Mouse (Mus musculus) adrenal gland, postnatal 36 days (tissue): Measurements from ENCODE around the gene Ddx21. TPM values are rescaled to one million over a fixed set of nuclear protein-coding genes. Genes with fewer than 3 reads are reported as not detected.

ENCODE experiments used
- DNase-seq, 2 experiments: peaks; one replicate each; pipeline ENCODE4 v3.0.0; 2021; ENCODE audit warnings: mixed read lengths in 1 of 2
- total RNA-seq, 2 experiments: library from RNA; stranded (reverse); gene quantifications; 2 replicates each; pipeline ENCODE4 v1.2.3; 2021

Ddx21 gene
- total RNA-seq, 2 experiments from 2014 or later, result 70.3 to 85.0 TPM

DNA sequence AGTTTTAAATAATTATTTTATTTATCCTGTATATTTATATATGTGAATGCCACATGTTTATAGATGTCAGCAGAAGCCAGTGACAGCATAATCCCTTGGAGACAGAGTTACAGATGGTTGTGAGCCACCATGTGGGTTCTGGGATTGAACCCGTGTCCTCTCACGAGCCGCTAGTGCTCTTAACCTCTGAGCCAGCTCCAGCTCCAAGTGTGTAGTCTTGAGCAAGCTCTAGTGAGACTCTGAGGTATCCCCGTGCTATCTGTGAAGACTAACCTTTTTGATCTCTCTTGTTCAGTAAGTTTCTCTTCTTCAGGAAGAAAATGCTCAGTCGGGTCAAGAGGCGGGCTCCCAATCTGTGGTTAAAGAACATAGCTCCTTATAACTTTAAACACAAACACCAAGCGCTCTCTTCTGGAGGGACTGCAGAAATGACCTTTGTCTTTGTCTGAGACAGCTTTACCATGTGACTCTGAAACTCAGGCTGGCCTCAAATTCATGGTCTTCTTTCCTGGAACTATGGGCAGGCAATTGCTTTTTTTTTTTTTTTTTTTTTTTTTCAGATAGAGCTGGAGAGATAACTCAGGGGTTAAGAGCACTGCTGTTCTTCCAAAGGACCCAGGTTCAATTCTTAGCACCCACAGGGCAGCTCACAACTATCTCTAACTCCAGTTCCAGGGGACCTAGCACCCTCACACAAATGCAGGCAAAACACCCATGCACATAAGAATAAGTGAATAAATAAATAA lies 31.8 kb downstream of the Ddx21 start:
- DNase-seq, result no peak

- no peak for DNase-seq
These were observed 33.2 kb downstream of the Ddx21 start for GRCm38 (mm10) chr10:62568861-62569260.

DNA sequence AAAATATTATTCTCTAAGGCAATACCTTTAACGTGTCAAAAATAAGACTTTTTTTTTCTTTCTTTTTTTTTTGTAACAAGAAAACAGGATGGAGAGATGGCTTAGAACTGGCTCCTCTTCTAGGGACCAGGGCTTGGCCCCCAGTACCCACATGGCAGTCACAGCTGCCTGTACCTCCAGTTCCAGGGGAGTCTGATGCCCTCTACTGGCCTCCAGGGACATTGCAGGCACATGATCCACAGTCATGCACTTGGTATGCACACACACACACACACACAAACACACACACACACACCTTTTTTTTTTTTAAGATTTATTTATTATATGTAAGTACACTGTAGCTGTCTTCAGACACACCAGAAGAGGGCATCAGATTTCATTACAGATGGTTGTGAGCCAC lies 44.3 kb downstream of the Ddx21 start:
- no peak for DNase-seq

DNA sequence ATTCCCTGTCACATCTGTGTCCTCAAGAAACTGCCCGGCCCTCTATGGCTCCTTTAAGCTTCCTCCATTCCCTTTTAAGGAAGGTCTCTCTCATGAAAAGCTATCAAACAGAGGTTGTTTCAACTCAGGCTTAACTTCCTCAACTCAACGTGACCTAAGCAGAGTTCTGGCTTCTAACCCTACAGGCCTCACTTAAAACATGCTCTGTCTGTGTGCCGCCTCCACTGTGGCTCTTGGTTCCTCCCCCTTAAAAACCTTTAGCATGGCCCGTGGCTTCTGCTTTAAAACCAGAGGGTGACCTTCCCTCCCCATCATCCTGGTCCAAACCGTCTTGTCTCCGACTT lies 45.6 kb downstream of the Ddx21 start:
- DNase-seq, result no peak

DNA sequence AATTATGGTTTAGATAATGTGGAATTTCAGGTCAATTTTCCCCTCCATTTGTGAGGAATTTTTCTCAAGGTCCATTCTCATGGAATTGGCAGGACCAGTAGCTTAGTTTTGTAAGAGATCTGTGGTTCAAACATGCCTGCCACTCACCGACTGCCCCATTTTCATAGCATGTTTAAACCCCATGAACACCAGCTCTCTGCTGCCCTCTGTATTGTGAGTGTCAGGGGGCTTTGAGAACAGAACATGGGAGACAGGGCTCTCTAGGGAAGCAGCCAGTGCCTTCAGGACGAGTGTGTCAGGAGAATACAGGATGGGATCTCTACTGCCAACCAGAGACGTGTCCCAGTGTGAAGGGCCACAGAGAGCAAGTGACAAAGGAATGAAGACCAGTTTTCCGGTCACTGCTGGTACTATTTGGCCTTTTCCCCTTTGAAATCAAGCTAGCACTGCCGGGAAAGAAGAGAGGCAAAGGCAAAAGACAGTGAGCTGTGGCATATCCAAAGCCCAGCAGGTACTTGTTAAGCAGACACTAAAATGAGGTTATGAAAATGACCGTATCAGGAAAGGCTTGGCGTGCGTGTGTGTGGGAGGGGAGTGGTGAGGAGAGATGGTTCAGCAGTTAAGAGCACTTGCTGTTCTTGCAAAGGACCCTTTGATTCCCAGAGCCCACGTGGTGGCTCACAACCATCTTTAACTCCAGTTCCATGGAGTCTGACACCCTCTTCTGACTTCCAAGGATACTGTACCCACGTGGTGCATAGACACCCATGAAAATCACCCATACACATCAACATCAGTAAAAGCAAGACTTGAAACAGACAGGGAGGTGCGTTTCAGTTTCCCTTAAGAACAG lies 46.1 kb downstream of the Ddx21 start:
- no peak for DNase-seq

DNA sequence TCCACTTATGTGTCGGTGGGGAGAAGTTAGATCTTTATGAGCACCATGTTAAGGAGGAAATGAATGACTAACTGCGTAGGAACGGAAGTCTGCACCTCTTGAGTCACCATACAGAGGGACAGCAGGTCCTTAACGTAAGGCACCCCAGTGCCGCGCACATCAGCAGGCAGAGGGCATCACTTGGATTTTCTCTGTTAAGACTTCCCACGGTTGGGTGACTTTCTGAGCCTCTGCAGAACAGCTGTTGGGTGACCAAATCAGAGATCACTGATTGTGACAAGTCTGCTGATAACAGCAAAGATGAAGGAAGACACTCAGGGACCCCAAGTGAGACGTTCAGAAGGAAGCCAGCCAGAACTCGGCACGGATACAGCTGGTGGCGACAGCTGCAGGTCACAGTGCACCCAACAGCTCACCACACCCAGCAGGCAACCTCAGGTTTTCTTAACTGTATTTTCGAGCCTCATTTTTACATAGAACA lies 48.4 kb downstream of the Ddx21 start:
- DNase-seq, result no peak

- DNase-seq, result no peak
These were observed 51.2 kb downstream of the Ddx21 start for GRCm38 (mm10) chr10:62550787-62551300.

GRCm38 (mm10) chr10:62549523-62550166 lies 52.4 kb downstream of the Ddx21 start:
- peak; percentile 78 to 79 for DNase-seq

GRCm38 (mm10) chr10:62546441-62546840 lies 55.6 kb downstream of the Ddx21 start:
- no peak for DNase-seq

GRCm38 (mm10) chr10:62545759-62546158 lies 56.3 kb downstream of the Ddx21 start:
- DNase-seq, result no peak

DNA sequence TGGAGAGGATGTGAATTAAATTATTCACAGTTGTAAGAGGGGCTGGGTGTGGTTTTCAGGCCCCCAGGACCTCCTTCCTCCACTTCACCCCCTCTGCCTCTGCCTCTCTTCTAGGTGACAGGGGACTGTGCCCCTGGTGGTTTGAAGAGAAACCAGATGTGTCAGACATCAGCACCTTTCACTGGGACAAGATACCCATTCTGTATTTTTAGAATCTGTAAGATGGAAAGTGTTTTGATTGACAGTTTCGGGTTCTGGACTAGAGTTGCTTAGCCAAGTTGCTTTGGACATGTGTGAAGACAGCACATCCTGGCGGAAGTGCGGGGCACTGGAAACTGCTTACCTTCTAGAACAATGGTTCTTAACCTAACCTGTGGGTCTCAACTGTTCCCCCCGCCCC lies 57.8 kb downstream of the Ddx21 start:
- no peak for DNase-seq

DNA sequence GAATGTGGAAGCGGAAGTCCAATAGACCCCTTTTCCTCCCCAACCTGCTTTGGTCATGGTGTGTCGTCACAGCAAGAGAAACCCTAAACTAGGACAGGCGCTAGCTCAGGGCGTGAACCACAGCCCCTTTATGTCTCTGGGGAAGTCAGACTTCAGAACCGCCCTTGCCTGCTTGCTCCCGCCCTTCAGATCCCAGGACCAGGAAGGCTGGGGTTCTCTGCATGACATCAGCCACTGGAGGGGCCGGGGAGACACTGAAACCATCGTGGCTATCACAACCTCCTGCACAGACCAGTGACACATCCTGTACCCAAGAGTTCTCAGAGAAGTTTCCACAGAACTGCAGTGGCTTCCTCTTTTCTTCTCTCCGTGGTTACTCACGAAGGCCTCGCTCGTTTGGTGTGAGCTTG lies 58.7 kb downstream of the Ddx21 start:
- DNase-seq, result peak; percentile 13 to 14

DNA sequence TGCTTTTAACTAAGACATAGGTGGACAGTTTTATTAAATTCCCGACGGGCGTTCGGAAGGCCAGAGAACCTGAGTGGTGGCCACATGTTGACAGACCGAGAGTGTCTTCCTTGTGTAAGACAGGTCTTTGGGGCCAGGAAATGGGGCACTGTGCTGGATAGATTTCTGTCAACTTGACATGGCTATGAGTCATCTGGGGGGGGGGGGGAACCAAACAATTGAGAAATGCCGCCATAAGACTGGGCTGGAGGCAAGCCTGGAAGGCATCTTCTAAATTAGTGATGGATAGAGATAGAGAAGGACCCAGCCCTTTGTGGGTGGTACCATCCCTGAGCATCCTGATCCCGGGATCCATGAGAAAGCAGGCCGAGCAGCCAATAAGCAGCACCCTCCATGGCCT lies 59.2 kb downstream of the Ddx21 start:
- DNase-seq, result no peak

- DNase-seq, result no peak
These were observed 59.6 kb downstream of the Ddx21 start for GRCm38 (mm10) chr10:62542507-62542906.

- no peak for DNase-seq
These were observed 60.6 kb downstream of the Ddx21 start for GRCm38 (mm10) chr10:62541499-62541898.

DNA sequence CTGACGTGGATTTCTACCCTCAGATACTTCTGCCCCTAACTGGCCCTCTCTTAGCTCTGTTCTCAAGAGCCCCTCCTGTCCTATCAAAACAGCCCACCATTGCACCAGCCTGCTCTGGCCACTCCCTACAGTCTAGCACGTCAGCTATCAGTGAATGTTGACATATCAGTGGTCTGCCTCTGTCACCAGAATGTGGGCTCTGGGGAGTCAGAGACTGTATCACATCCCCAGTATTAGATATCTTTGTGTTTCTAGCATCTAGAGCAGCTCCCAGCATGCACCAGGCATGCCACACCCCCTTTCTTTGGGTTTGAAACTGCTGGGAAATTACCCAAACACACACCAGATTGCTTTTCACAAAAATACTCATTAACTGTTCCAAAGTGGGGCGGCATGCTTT lies 61.3 kb downstream of the Ddx21 start:
- no peak for DNase-seq

DNA sequence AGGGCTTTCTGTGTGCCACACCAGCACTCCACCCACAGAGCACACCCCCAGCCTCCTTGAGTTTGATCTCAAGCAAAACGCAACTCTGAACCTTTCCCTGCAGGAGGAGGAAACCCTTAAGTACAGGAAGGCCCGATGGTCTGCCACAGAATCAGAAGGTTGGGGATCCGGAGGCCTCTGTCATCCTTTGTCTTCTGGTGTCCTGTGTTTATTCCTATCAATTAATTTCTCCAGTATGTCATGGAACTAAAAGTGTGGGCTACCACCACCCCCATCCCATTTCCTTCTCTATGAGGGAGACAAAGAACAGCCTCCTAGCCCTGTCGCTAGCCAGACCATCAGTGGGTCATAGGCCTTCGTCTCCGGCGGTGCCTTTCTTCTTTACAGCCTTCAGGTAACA lies 67.6 kb downstream of the Ddx21 start:
- no peak for DNase-seq

GRCm38 (mm10) chr10:62532832-62533231 lies 69.2 kb downstream of the Ddx21 start:
- DNase-seq, result peak; percentile 28 to 36
